Mouse (Mus musculus): ENCODE data around the gene Scgb2b2. TPM values are rescaled to one million over a fixed set of nuclear protein-coding genes. Genes with fewer than 3 reads are reported as not detected.

The Scgb2b2 gene
- polyA plus RNA-seq (2012; rRNA removed) (not detected in 2 replicates), polyA plus RNA-seq (2014; fragmentation: Nextera tagmentation; extraction: Ambion mirVana) (not detected in 2 replicates)

GRCm38 (mm10) chr7:31290208-31290607, at the start of gene Scgb2b2:
Gene Scgb2b2 (plus strand): TSS chr7:31290508.
- DNase-seq (ENCODE audit: low read depth in 3 of 3, low spot score in 3 of 3), result no peak
- WGBS (ENCODE audit: insufficient replicate concordance), result 56% methylated on average over 5 of the region's 5 CpGs
- Histone ChIP-seq H3K4me3 (ENCODE audit: insufficient read depth in 1 of 2, low read depth in 2 of 2, low read length in 2 of 2) (no peak within 1 kb of the TSS), H3K9ac (replicated peaks) (no peak within 1 kb of the TSS), H3K27ac (no peak within 1 kb of the TSS), H3K36me3 (replicated peaks; ENCODE audit: control insufficient read depth, insufficient read depth, low read depth) (no peaks in the 10 kb centered on the region), H3K4me2 (ENCODE audit: low read depth) (no peak within 1 kb of the TSS), H3K4me1 (replicated peaks; ENCODE audit: control insufficient read depth in 2 of 2, insufficient read depth in 2 of 2, low read length in 1 of 2) (no peaks in the 10 kb centered on the region), H3K9me3 (ENCODE audit: control insufficient read depth, low read length) (no peaks in the 10 kb centered on the region), H3K27me3 (ENCODE audit: control insufficient read depth, insufficient read depth, low read length) (no peaks in the 10 kb centered on the region)
- TF ChIP-seq CTCF (IDR thresholded peaks at IDR 0.05; ENCODE audit: low read depth) (no peak), EP300 (IDR thresholded peaks at IDR 0.05; ENCODE audit: low read depth) (no peak)
- ATAC-seq (ENCODE audit: insufficient read depth), result no peak

GRCm38 (mm10) chr7:31291721-31292120, 1.4 kb downstream of the Scgb2b2 start, which contains the start of gene Scgb1b2:
Gene Scgb1b2 (minus strand): TSS chr7:31291821.
- no peaks in the 10 kb centered on the region for H3K36me3 ChIP-seq (replicated peaks; ENCODE audit: control insufficient read depth, insufficient read depth, low read depth)
- WGBS (ENCODE audit: insufficient replicate concordance), result 56% methylated on average over 3 of the region's 3 CpGs
- H3K9ac ChIP-seq (replicated peaks), result no peak within 1 kb of the TSS
- TF ChIP-seq EP300 (IDR thresholded peaks at IDR 0.05; ENCODE audit: low read depth) (no peak), CTCF (IDR thresholded peaks at IDR 0.05; ENCODE audit: low read depth) (no peak)
- H3K27me3 ChIP-seq (ENCODE audit: control insufficient read depth, insufficient read depth, low read length), result no peaks in the 10 kb centered on the region
- no peak for ATAC-seq (ENCODE audit: insufficient read depth)
- H3K4me3 ChIP-seq (ENCODE audit: insufficient read depth in 1 of 2, low read depth in 2 of 2, low read length in 2 of 2), result no peak within 1 kb of the TSS
- no peak for DNase-seq (ENCODE audit: low read depth in 3 of 3, low spot score in 3 of 3)
- H3K4me1 ChIP-seq (replicated peaks; ENCODE audit: control insufficient read depth in 2 of 2, insufficient read depth in 2 of 2, low read length in 1 of 2), result no peaks in the 10 kb centered on the region
- no peak within 1 kb of the TSS for H3K27ac ChIP-seq
- H3K4me2 ChIP-seq (ENCODE audit: low read depth), result no peak within 1 kb of the TSS
- no peaks in the 10 kb centered on the region for H3K9me3 ChIP-seq (ENCODE audit: control insufficient read depth, low read length)

Other genes starting within 250 kb of the Scgb2b2 start
- 10.1 and 14.6 TPM in 2 replicates for gene Fxyd5, start 248.0 kb upstream of the Scgb2b2 start, polyA plus RNA-seq (2012; rRNA removed)
- gene Fxyd5, start 248.0 kb upstream of the Scgb2b2 start, polyA plus RNA-seq (2014; fragmentation: Nextera tagmentation; extraction: Ambion mirVana), result 15.1 and 20.4 TPM in 2 replicates
- gene Fxyd7, start 239.0 kb upstream of the Scgb2b2 start, polyA plus RNA-seq (2012; rRNA removed), result 0.21 and 0.24 TPM in 2 replicates
- 0.23 TPM in 1 of 2 replicates, not detected in the other for gene Fxyd7, start 239.0 kb upstream of the Scgb2b2 start, polyA plus RNA-seq (2014; fragmentation: Nextera tagmentation; extraction: Ambion mirVana)
- 33.0 and 50.6 TPM in 2 replicates for gene Fxyd1, start 233.3 kb upstream of the Scgb2b2 start, polyA plus RNA-seq (2012; rRNA removed)
- gene Fxyd1, start 233.3 kb upstream of the Scgb2b2 start, polyA plus RNA-seq (2014; fragmentation: Nextera tagmentation; extraction: Ambion mirVana), result 61.9 and 62.5 TPM in 2 replicates
- 0.04 and 0.16 TPM in 2 replicates for gene Lgi4, start 231.2 kb upstream of the Scgb2b2 start, polyA plus RNA-seq (2012; rRNA removed)
- gene Lgi4, start 231.2 kb upstream of the Scgb2b2 start, polyA plus RNA-seq (2014; fragmentation: Nextera tagmentation; extraction: Ambion mirVana), result 0.10 TPM in 1 of 2 replicates, not detected in the other
- 0.52 and 0.54 TPM in 2 replicates for gene Fxyd3, start 213.8 kb upstream of the Scgb2b2 start, polyA plus RNA-seq (2012; rRNA removed)
- 0.47 and 0.86 TPM in 2 replicates for gene Fxyd3, start 213.8 kb upstream of the Scgb2b2 start, polyA plus RNA-seq (2014; fragmentation: Nextera tagmentation; extraction: Ambion mirVana)
- 44.7 and 48.0 TPM in 2 replicates for gene Hpn, start 175.2 kb upstream of the Scgb2b2 start, polyA plus RNA-seq (2012; rRNA removed)
- gene Hpn, start 175.2 kb upstream of the Scgb2b2 start, polyA plus RNA-seq (2014; fragmentation: Nextera tagmentation; extraction: Ambion mirVana), result 43.3 and 44.8 TPM in 2 replicates
- 0.97 and 1.0 TPM in 2 replicates for gene Scn1b, start 163.5 kb upstream of the Scgb2b2 start, polyA plus RNA-seq (2012; rRNA removed)
- 0.45 and 0.52 TPM in 2 replicates for gene Scn1b, start 163.5 kb upstream of the Scgb2b2 start, polyA plus RNA-seq (2014; fragmentation: Nextera tagmentation; extraction: Ambion mirVana)
- gene Gramd1a, start 134.6 kb upstream of the Scgb2b2 start, polyA plus RNA-seq (2012; rRNA removed), result 19.1 and 19.4 TPM in 2 replicates
- 8.0 and 8.5 TPM in 2 replicates for gene Gramd1a, start 134.6 kb upstream of the Scgb2b2 start, polyA plus RNA-seq (2014; fragmentation: Nextera tagmentation; extraction: Ambion mirVana)
- not detected in 2 replicates for gene Scgb1b2, start 1.3 kb downstream of the Scgb2b2 start, polyA plus RNA-seq (2012; rRNA removed)
- not detected in 2 replicates for gene Scgb1b2, start 1.3 kb downstream of the Scgb2b2 start, polyA plus RNA-seq (2014; fragmentation: Nextera tagmentation; extraction: Ambion mirVana)
- not detected in 2 replicates for gene Scgb2b3, start 71.6 kb downstream of the Scgb2b2 start, polyA plus RNA-seq (2012; rRNA removed)
- not detected in 2 replicates for gene Scgb2b3, start 71.6 kb downstream of the Scgb2b2 start, polyA plus RNA-seq (2014; fragmentation: Nextera tagmentation; extraction: Ambion mirVana)
- not detected in 2 replicates for gene Scgb1b3, start 85.1 kb downstream of the Scgb2b2 start, polyA plus RNA-seq (2012; rRNA removed)
- not detected in 2 replicates for gene Scgb1b3, start 85.1 kb downstream of the Scgb2b2 start, polyA plus RNA-seq (2014; fragmentation: Nextera tagmentation; extraction: Ambion mirVana)